Mouse (Mus musculus): ENCODE results near the gene Tepp.
A peak's percentile ranks its signal among the peaks of the same experiment; 100 is the strongest.

The Tepp gene

GRCm38 (mm10) chr8:95310342-95310970 is at the start of gene Tepp:
Gene Tepp, plus strand, starts transcription at chr8:95310566.
- no peak for DNase-seq (ENCODE audit: low spot score in 2 of 2)

GRCm38 (mm10) chr8:95262181-95262580 is 48.2 kb upstream of the Tepp start:
- DNase-seq (ENCODE audit: low spot score in 2 of 2): no peak

GRCm38 (mm10) chr8:95270501-95270900 is 39.9 kb upstream of the Tepp start:
- DNase-seq (ENCODE audit: low spot score in 2 of 2): no peak

- DNase-seq (ENCODE audit: low spot score in 2 of 2): no peak
These were observed 38.5 kb upstream of the Tepp start for GRCm38 (mm10) chr8:95271841-95272240.

GRCm38 (mm10) chr8:95272871-95273270 is 37.5 kb upstream of the Tepp start:
- DNase-seq (ENCODE audit: low spot score in 2 of 2): no peak

GRCm38 (mm10) chr8:95281493-95281892 is 28.9 kb upstream of the Tepp start:
- DNase-seq (ENCODE audit: low spot score in 2 of 2): no peak

- DNase-seq (ENCODE audit: low spot score in 2 of 2): no peak
These were observed 21.2 kb upstream of the Tepp start for GRCm38 (mm10) chr8:95289066-95289650.

GRCm38 (mm10) chr8:95293172-95293571 is 17.2 kb upstream of the Tepp start:
- no peak for DNase-seq (ENCODE audit: low spot score in 2 of 2)

- no peak for DNase-seq (ENCODE audit: low spot score in 2 of 2)
These were observed 16.5 kb upstream of the Tepp start for GRCm38 (mm10) chr8:95293891-95294290.

- DNase-seq (ENCODE audit: low spot score in 2 of 2): peak in 1 of 2 experiments; percentile 47
These were observed 8.0 kb upstream of the Tepp start for GRCm38 (mm10) chr8:95302410-95302809.

GRCm38 (mm10) chr8:95305526-95305925 is 4.8 kb upstream of the Tepp start:
- no peak for DNase-seq (ENCODE audit: low spot score in 2 of 2)

GRCm38 (mm10) chr8:95306431-95306830 is 3.9 kb upstream of the Tepp start, which contains the start of gene Cngb1:
Gene Cngb1, minus strand, starts transcription at chr8:95306585.
- DNase-seq (ENCODE audit: low spot score in 2 of 2): no peak

GRCm38 (mm10) chr8:95312836-95313235 is 2.5 kb downstream of the Tepp start:
- DNase-seq (ENCODE audit: low spot score in 2 of 2): no peak

GRCm38 (mm10) chr8:95313857-95314256 is 3.5 kb downstream of the Tepp start:
- DNase-seq (ENCODE audit: low spot score in 2 of 2): no peak

GRCm38 (mm10) chr8:95314707-95315106 is 4.3 kb downstream of the Tepp start:
- no peak for DNase-seq (ENCODE audit: low spot score in 2 of 2)

GRCm38 (mm10) chr8:95315350-95315749 is 5.0 kb downstream of the Tepp start:
- DNase-seq (ENCODE audit: low spot score in 2 of 2): no peak

GRCm38 (mm10) chr8:95320224-95321139 is 10.1 kb downstream of the Tepp start:
- peak; percentile 69 to 79 for DNase-seq (ENCODE audit: low spot score in 2 of 2)

- DNase-seq (ENCODE audit: low spot score in 2 of 2): no peak
These were observed 12.8 kb downstream of the Tepp start for GRCm38 (mm10) chr8:95323201-95323600.

- DNase-seq (ENCODE audit: low spot score in 2 of 2): no peak
These were observed 14.3 kb downstream of the Tepp start for GRCm38 (mm10) chr8:95324646-95325045.

- DNase-seq (ENCODE audit: low spot score in 2 of 2): no peak
These were observed 16.5 kb downstream of the Tepp start for GRCm38 (mm10) chr8:95326822-95327221.

GRCm38 (mm10) chr8:95327866-95328465 is 17.6 kb downstream of the Tepp start:
- no peak for DNase-seq (ENCODE audit: low spot score in 2 of 2)

- DNase-seq (ENCODE audit: low spot score in 2 of 2): no peak
These were observed 20.0 kb downstream of the Tepp start for GRCm38 (mm10) chr8:95330367-95330766.
